Mouse (Mus musculus): Measurements from ENCODE around the gene Fam50b.

Fam50b gene

GRCm38 (mm10) chr13:34789176-34789818 lies 54.6 kb downstream of the Fam50b start:
- in situ Hi-C loops (cut with MboI; ENCODE audit: low sequenced_read_pairs): no loop called here

- in situ Hi-C loops (cut with MboI; ENCODE audit: low sequenced_read_pairs): loop anchor here (5.0 kb wide), 1 partner anchor 141 kb away; the partner anchor contains the start of gene Pxdc1
These were observed 58.4 kb downstream of the Fam50b start for GRCm38 (mm10) chr13:34793066-34793465.

- in situ Hi-C loops (cut with MboI; ENCODE audit: low sequenced_read_pairs): loop anchor here (5.0 kb wide), 1 partner anchor 142 kb away; the partner anchor contains the start of gene Pxdc1
These were observed 59.2 kb downstream of the Fam50b start for GRCm38 (mm10) chr13:34793816-34794215.

- in situ Hi-C loops (cut with MboI; ENCODE audit: low sequenced_read_pairs): loop anchor here (5.0 kb wide), 1 partner anchor 142 kb away; the partner anchor contains the start of gene Pxdc1
These were observed 59.8 kb downstream of the Fam50b start for GRCm38 (mm10) chr13:34794426-34794825.
